Mouse (Mus musculus): ENCODE data around the gene Itprid1. TPM values are rescaled to one million over a fixed set of nuclear protein-coding genes. Genes with fewer than 3 reads are reported as not detected.

Gene Itprid1
- total RNA-seq, 2 experiments from 2014 or later, result not detected

DNA sequence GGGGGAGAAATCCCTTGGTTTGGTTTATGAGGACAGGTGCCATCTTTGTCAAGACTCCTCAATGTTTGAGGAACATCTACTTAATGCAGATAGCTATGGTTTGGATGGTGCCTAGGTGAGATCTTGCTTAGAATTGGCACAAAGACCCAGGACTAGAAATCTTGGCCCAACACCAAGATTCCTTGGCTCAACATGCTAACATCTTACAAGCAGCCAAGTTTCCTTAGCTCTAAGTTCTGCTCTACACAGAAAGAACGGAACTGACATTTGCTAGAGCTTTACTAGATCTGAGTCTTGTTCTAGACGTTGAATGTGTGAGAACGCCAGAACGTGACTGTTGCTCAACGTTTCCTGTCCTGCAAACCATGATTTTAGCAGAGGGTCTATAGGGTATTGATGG is 191.3 kb downstream of the Itprid1 start:
- TF ChIP-seq CTCF (IDR thresholded peaks at IDR 0.05), result no peak
- Histone ChIP-seq H3K27ac (no peak overlapping the region), H3K4me3 (no peak overlapping the region)
- intact Hi-C loops (cut with DNase I), result no loop called here
- no peak for DNase-seq

Other genes with a start within 250 kb of the Itprid1 start
- gene Neurod6, start 155.6 kb upstream of the Itprid1 start, total RNA-seq (2021), result not detected
- gene Ppp1r17, start 180.6 kb downstream of the Itprid1 start, total RNA-seq (2021), result not detected